Mouse (Mus musculus) stomach, embryonic 15.5 days (tissue): ENCODE data around the gene Pard3. TPM values are rescaled to one million over a fixed set of nuclear protein-coding genes. Genes with fewer than 3 reads are reported as not detected.

ENCODE experiments used
- polyA plus RNA-seq: library from polyadenylated mRNA; unstranded; fragments of >200 nt; fragmentation: Nextera tagmentation; extraction: Ambion mirVana; gene quantifications from 2 replicates; pipeline ENCODE4 v1.2.1, GENCODE M21; 2015

Gene Pard3
- polyA plus RNA-seq, 1 experiment from 2014 or later, result 28.3 TPM

Other genes with a start within 250 kb of the Pard3 start
- gene Tomm20, start 118.0 kb upstream of the Pard3 start, polyA plus RNA-seq, result 226 and 231 TPM in 2 replicates
- 24.3 and 26.5 TPM in 2 replicates for gene Rbm34, start 92.8 kb upstream of the Pard3 start, polyA plus RNA-seq